Mouse (Mus musculus): ENCODE measurements at regions not wholly inside any gene's neighbourhood (a gene's known extent, or its start where the extent isn't known, plus 50 kb on each side); places are given as distances from the start of the nearest gene placed in this dataset.

DNA sequence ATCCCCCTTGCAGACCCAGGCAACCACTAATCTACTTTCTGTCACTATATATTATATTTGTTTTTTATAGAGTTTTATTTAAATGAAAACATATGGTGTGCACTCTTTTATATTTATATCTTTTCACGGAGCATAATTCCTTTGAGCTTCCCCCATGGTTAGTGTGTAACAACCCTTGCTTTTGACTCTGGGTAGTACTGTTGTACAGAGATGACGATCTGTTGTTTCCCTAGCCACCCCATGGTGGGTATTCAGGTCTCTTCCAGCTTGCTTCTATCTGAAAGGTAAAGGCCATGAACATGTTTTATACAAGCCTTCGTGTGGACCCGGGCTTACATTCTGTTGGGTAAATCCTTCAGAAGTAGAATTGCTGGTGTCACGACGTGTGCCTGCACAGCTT is 221.2 kb upstream of the Rnaseh2b start:
- DNase-seq (ENCODE audit: low spot score): no peak

DNA sequence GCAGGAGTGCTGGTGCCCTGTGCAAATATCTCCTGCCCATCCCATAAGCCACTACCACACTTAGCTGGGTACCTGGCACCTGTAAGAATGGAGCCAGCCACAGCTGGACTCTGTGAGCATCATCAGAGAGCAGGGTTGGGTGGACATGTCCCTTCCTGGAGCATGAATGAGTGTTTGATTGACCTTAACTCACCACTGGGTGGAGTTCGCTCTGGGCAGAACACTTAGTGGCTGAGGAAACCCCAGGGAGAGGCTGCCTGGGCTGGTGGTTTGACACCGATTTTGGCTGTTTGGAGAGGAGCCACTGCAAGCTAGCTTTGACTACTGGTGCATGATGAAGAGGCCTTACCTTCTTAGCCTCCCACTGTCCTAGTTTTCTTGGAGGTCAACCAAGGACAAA is 208.3 kb upstream of the Rnaseh2b start:
- no peak for DNase-seq (ENCODE audit: low spot score)

DNA sequence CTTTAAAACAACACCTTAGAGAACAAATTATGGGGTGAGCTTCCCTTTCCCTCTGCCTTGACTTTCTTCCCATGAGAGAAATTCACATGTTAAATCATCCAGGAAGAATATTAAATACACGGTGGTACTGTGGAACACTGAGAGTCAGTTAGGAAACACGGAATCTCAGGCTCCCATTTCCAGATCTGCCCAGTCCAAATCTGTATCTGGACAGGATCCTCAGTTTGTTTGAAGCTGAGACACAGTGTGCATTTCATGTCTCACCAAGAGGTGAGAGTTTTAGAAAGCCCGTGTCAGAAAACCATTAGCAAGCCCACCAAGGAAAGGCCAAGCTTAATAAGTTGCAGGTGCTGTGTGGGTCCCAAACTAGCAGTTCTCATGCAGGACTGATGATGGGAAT is 204.2 kb upstream of the Rnaseh2b start:
- no peak for DNase-seq (ENCODE audit: low spot score)

DNA sequence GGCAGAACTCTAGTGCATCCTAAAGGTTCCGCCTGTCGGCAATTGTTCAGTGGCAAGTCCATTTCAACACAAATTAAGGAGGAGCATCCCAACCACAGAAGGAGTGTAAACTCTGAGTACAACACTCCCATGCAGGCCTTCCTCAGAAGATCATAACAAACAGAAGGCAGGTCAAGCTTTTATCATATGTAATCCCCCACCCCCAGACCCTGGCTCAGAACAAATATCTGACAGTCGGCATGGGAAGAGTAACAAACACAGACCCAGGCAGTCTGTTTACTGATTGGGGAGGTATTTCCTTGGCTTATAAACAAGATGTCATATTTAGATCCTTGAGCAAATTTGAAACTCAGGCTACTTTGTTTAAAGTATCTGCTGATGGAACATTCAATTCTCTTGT is 174.9 kb upstream of the Rnaseh2b start:
- no peak for DNase-seq (ENCODE audit: low spot score)

DNA sequence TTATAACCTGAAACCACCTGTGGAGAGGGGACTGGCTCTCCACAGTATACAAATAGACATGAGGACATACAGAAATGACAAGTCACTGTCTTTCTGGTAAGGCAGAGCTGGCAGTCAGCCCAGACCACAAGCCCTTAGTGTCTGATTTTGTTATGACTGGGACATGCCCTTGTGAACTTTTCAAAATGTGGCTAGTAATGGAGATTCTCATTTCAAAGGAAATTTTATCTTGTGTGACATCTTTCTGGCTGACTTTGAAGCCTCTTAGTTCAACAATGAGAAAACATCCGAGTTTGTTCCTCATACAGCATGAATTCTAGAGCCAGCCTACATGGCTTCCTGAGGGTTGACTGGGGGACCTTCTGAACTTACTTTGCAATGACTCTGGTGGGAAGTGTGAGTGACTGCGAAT is 173.8 kb upstream of the Rnaseh2b start:
- DNase-seq (ENCODE audit: low spot score): no peak

DNA sequence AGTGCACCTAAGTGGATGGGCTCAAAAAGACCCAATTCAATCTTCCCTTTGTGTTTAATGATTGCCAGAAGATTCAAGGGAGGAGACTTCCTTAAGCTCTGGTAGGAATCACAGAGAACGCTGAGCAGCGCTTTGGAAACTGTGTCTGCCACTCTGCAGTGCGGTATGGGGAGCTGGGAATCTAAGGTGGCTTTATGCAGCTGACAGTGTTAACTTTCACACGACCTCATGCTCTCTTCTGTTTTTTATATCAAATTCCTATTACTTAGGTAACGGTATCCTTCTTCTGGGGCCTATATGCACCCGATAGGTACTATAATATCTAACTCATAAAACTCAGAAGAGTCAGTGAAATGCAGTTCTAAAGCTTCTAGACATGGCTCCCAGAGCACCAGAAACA is 163.5 kb upstream of the Rnaseh2b start:
- no peak for DNase-seq (ENCODE audit: low spot score)

DNA sequence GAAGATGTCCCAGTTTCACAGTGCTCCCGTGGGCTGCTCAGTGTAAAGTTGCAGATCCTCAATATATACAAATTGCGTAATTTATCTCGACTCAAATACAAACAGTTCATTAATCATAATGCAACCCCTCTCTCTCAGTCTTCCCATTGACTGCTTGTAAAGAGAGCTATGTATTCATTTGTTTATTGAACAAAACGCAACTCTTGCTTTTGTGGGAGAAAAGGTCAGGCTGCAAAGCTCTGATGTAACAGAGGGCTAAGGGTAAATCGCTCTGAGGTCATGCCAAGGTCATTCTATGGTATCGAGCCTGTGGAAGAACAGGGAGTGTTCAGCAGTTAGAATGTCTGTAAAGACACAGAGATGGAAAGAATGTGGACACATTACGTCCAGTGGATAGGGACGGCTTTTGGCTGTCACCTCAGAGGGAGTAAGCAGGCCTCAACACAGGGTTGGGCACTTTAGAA is 160.0 kb upstream of the Rnaseh2b start:
- DNase-seq (ENCODE audit: low spot score): no peak

DNA sequence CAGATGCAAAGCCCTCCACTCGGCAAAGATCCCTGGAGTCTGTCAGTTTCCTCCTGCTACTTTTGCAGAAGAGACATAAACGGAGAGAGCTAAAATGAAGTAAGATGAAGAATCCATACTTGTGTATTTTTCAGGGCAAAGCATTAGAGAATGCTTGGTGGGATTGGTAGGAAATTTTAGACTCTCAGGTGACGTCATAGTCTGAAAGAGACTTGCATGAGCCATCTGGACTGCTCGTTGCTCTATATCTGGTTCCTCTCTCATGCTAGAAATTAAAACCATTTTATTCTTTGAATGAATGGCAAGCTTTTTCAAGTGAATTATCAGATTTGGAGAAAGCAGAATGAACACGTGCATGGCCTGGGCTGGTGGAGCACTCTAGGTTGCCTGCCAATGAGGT is 154.4 kb upstream of the Rnaseh2b start:
- DNase-seq (ENCODE audit: low spot score): no peak

DNA sequence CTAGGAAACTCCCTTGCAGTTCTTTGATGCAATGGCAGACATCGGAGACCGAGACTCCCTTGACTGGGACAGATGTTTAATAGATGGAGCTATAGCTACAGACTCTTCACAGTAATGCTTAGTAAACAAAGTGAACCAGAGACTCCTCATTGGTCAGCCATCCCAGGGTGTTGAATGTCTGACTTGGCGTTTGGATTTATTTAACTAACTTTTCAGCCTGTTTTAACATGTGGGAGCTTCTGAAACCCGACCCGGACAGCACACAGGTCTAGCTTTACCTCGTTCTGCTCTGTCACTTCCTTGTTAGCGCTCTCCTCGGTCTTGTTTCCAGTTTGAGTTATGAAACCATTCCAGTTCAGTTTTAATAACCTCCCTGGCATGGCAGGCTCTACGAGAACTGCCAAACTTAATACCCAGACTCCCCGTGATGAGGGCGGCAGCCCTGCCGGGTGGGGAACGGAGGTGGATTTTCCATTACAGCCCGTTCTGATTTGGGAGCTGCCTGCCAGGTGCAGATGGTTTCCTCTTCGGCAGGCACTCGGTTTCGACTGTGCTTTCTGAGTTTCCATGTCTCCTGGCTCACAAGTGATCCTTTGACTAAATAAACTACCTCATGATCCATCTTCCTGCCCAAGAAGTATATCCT is 147.9 kb upstream of the Rnaseh2b start:
- no peak for DNase-seq (ENCODE audit: low spot score)

DNA sequence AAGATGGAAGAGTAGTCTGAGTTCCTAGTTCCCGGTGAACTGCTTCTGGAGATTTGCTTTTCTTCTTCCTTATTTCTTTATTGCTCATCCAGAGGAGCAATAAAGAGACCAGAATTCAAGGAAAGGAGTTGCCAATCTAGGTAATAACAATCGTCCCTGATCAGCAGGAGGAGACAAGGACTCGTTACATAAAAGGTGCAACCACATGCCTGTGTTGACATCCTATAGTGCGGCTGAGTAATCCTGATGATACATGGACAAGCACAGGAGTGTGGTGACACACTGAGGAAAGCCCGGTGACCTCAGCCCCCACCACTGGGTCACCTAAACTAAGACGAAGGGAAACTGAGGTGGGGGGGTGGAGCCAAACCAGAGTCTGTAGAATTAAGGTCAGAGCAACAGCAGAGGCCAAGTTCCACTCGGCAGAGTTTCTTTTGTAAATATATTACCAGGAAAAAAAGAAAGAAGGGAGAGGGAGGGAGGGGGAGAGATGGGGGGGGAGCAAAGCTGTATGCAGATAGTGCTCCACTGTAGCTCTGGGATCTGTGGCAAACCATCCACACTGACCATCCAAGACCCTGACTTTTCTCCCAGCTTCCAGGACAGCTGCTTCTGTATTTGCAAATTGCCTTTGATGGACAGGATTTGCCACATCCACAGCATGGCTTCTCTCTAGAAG is 135.2 kb upstream of the Rnaseh2b start:
- no peak for DNase-seq (ENCODE audit: low spot score)

DNA sequence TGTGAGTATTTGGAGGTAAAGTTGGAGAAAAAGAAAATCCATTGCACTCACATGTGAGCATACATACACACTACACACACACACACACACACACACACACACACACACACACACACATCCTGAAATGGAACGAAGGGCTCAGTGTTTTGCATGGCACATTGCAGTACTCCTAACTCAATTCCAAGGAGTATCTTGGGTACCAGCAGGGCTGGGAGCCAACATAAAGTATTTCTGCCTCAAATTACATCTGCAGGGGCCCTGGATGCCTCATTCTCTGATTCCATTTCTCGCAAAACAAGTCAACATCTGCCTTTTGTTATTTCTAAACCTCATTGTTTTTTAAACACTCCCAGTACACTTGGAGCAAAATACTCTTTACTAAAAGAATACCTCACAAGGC is 132.7 kb upstream of the Rnaseh2b start:
- DNase-seq (ENCODE audit: low spot score): no peak

DNA sequence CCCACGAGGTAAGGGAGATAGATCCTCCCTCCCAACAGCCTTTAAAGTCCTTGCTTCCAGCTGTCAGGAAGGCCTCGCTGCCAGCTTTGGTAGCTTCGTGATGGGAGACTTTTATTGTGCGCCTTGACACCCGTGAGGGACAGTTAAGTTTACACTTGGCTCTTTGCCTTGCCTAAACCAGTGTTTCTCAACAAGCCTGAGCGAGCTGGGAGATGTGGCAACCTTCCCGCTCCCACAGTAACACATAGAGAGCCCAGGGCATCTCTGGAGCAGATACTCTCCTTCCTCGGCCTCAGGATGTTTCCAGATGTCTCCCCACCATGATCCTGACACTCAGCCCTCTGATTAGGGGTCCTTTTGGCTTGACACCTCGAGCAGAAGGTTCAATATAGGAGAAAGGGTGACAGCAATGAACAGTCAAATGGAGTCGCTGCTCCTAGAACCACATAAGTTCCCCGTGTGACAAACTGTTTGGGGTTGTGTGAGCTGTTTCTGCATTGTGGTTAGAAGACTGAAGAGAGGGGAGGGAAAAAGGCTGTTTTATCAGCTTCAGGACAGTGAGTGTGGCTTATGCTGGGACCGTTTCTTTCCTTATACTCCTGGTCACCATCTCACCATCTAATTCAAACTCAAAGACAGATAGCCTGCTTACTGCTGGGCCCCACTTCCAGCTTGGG is 129.1 kb upstream of the Rnaseh2b start:
- DNase-seq (ENCODE audit: low spot score): no peak

DNA sequence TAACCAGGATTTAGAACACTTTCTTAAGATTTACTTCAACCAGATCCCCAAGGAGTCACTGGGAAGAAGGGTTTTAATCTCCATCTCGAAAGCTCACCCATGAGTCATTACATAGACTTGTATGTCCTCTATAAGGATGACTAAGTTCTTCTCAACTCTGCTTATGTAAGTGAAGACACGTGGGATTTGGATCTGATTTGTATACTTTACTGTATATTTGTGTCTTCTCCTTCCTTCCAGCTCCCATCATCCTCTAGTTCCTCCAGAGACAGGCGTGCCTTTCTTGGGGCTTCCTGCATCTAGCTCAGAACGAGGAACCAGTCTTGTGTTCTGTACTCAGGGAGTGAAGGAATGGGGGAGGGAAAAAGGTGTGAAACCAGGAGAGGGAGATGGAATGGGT is 127.5 kb upstream of the Rnaseh2b start:
- DNase-seq (ENCODE audit: low spot score): no peak

DNA sequence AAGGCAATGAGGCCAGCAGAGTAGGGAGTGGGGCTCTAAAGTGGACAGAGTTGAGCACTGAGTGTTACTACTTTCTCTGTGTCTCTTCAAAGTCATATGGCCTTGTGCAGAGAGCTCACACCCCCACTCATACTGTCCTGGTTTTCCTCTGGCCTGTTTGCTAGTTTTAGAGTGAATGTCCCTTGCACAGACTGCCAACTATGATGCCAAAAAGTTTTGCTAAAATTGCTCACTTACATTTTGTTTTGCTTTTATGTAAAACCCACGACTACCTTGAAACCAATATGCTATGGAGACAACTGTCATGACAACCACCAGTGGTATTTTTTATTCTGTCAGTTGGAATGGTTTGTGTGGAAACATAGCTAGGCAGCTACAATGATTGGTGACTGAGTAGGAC is 126.4 kb upstream of the Rnaseh2b start:
- no peak for DNase-seq (ENCODE audit: low spot score)

DNA sequence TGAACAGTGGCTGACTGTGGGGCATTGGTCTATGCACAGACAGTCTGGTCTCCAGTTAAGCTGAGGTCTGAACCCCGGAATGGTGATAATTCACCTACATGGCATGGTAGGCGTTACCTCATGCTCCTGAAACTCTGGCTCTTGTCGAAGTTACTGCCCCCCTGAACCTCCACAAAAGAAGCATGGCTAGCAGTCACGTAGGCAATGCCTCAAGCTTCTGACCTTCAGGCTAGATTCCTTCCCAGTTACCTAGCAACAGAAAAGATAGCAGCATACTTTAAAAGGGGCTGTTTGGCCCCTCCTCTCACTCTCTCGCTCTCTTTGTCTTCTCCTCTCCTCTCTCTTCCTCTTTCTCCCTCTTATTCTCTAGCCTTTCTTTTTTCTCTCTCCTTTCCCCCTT is 125.8 kb upstream of the Rnaseh2b start:
- no peak for DNase-seq (ENCODE audit: low spot score)

DNA sequence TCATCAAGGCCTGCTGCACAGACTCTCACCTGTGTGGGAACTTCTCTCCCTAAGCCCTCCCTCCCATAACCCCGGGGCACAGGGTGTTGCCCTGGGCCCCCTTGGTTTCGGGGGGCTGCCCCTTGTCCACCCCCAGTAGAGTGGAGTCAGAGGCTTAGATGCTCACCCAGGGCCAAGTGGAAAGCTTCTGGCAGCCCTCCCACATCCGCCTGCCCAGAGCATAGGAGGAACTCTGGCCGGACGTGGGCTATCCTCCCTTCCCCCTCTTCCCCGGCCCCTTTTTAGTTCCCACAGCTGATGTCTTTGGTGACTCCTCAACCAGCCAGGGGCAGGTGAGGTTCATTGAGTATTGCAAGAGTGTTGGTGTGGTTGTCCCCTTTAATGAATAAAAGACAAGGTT is 125.3 kb upstream of the Rnaseh2b start:
- DNase-seq (ENCODE audit: low spot score): no peak

DNA sequence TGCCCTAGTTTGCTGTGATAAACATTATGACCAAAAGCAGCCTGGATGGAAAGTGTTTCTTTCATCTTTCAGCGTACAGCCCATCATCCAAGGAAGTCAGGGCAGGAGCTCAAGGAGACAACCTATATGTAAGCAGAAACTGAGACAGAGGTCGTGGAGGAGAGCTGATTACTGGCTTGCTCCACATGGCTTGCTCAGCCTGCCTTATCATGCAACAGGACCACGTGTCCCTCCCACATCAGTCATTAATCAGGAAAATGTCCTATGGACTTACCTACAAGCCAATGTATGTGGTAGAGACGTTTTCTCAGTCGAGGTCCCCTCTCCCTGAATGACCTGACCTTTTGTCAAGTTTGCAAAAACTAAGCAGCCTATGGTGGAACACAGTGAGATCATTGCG is 123.7 kb upstream of the Rnaseh2b start:
- DNase-seq (ENCODE audit: low spot score): no peak

DNA sequence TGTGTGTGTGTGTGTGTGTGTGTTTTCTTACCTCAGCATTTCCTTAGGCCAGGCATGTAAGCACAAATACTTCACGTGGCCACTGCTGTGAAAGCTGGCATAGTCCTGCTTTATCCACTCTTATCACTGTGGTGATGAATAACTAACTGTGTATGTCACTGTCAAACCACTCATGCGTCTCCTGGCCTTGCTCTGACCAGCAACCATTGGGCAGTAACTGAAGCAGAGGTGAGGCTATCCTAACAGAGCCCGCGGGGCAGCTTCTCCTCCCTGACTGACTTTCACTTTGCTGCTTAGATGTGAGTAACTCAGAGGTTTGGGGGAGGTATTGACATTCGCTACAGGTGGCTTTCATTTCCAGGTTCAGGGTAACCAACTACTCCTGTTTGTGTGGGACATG is 122.0 kb upstream of the Rnaseh2b start:
- DNase-seq (ENCODE audit: low spot score): no peak

DNA sequence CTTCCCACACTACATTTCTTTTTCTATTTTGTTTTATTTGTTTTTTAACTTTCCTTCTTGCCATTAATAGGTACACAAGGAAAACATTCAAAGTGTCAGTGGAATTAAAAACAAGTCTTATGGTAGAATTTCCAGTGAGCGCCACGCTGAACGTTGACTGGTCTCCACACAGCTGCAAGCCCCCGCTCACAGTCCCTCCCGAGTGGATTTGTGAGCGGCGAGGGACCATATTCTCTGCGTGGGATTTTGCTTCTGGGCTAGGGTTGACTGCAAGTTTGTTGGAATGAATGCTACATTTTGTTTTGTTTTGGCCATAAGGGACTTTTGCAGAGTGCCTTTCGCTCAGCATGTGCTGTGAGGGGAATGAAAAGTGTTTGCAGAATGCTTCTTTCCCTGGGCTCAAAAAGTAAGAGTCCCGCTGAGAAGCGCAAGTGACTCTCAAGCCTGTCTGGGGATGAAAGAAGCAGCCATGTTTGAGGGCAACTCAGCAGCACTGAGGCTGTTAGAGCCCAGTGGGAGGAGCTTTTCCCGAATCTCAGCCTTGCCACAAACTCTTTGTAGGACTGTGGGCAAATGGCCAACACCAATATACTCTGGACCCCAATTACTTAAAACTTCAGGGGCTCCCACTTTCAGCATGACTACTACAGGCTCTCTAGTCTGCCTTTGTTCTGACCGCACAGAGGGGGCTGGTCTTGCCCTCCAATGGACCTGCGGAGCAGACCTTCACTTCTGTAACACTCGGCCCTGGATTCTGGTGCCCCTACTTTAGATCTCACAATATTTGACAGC is 120.9 kb upstream of the Rnaseh2b start:
- no peak for DNase-seq (ENCODE audit: low spot score)

DNA sequence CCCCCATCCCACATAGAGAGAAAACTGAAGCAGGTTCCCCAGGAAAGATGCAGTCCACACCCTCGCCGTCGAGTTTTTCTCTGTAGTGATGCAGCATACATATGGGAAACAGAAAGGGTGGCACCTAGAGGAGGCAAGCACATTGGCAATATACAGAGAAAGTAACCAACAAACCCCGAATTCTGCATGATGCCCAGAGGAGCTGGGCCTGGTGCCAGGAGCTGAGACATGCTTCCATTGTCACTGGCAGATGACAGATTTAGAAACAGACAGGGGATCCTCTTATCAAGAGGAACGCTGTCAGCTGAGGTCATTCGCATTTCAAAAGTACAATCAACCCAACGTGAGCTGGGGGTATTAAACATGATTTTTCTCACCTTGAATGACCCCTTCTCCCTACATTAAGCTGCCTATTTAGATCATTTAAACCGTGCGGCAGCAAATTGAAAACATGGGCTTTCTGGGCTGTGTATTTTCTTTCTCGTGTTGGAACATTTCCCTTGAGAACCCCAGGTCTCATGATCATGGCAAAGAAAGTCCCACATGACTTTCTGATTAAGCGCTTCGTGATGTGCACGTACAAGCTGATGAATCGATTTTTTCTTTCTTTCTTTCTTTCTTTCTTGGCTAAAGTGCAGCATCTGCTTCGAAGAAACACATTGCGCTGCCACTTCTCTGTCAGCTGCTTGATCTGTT is 118.4 kb upstream of the Rnaseh2b start:
- peak; percentile 68 for DNase-seq (ENCODE audit: low spot score)

DNA sequence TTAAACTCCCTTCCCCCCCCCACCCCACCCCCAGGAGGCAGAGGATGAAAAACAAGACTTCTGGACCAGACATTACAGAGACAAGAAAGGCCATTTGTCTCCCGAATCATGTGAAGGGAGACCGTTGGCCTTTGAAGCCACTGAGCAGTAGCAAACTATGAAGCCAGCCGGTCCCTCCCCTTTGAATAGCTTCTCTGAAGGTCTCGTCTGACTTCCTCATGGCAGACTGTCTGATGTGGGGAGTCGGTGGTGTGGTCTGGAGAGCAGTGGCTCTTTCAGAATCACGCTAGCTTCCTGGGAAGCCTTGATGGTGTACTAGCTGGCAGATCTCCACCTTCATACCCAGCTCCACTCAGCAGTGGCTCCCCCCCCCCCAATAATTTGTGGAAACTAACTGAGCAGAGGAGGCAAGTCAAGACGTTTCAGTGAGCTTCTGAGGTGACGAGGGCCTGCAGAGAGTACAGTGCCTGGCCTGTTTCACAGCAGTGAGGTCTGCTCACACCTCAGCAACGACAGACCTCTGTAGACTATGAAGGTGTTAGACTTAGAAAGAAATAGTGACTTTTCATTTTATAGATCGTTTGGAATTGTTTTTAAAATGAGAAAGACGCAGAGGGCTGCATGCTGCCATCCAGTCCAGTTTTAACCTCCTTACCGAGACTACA is 116.9 kb upstream of the Rnaseh2b start:
- DNase-seq (ENCODE audit: low spot score): no peak

DNA sequence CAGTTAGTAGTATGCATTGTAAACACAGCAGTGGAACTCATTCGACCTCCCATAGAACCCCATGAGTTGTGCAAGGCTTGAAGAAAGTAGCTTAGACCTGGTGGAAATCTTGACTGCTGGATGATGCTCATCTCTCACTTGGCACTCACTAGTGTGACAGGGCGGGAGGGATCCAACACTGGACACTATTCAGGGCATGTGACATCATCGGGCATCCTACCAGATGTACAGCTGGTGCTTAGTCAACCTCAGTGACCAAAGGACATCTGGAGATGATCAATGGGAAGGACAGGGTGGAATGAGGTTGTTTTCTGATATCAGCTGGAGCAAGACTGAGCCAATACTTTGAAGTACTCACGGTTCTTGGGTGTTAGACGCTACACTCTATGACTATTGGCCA is 114.9 kb upstream of the Rnaseh2b start:
- no peak for DNase-seq (ENCODE audit: low spot score)
